Mouse (Mus musculus) urinary bladder, postnatal 4 days (tissue): ENCODE measurements around the gene Fkbp15.
"Not testable (repeated sequence)": the region's sequence is repeated elsewhere in the genome, so short reads cannot be mapped to it uniquely, and the experiment has no call there.

Source experiments
- DNase-seq, 2 experiments: peaks; one replicate each; pipeline ENCODE4 v3.0.0; 2021 to 2022; ENCODE audit warnings: low spot score in 2 of 2

Fkbp15 gene

GRCm38 (mm10) chr4:62282969-62283368, 77.4 kb downstream of the Fkbp15 start:
- DNase-seq: no peak

GRCm38 (mm10) chr4:62281319-62281718, 79.0 kb downstream of the Fkbp15 start:
- DNase-seq: no peak

- DNase-seq: peak; percentile 3 to 35
Measured at GRCm38 (mm10) chr4:62278081-62278480, 82.3 kb downstream of the Fkbp15 start.

- peak; percentile 5 to 41 for DNase-seq
Measured at GRCm38 (mm10) chr4:62277222-62277621, 83.1 kb downstream of the Fkbp15 start.

GRCm38 (mm10) chr4:62276642-62277041, 83.7 kb downstream of the Fkbp15 start:
- DNase-seq: peak in 1 of 2 experiments; percentile 38

GRCm38 (mm10) chr4:62274841-62275536, 85.4 kb downstream of the Fkbp15 start:
- DNase-seq: peak; percentile 18 to 45

GRCm38 (mm10) chr4:62273916-62274315, 86.4 kb downstream of the Fkbp15 start:
- peak in 1 of 2 experiments; percentile 57 for DNase-seq

- DNase-seq: peak; percentile 13 to 54
Measured at GRCm38 (mm10) chr4:62272696-62273095, 87.7 kb downstream of the Fkbp15 start.

- DNase-seq: peak in 1 of 2 experiments; percentile 36
Measured at GRCm38 (mm10) chr4:62267101-62267500, 93.2 kb downstream of the Fkbp15 start.

- DNase-seq: not testable (repeated sequence)
Measured at GRCm38 (mm10) chr4:62266016-62266415, 94.3 kb downstream of the Fkbp15 start.

- DNase-seq: peak in 1 of 2 experiments; percentile 19
Measured at GRCm38 (mm10) chr4:62265154-62265836, 95.1 kb downstream of the Fkbp15 start.

GRCm38 (mm10) chr4:62263133-62263844, 97.1 kb downstream of the Fkbp15 start:
- DNase-seq: peak in 1 of 2 experiments; percentile 30

- DNase-seq: peak in 1 of 2 experiments; percentile 19
Measured at GRCm38 (mm10) chr4:62262276-62262675, 98.1 kb downstream of the Fkbp15 start, which contains the start of gene Slc31a2. Gene Slc31a2 (plus strand): TSS chr4:62262562.

GRCm38 (mm10) chr4:62256931-62257330, 103.4 kb downstream of the Fkbp15 start:
- no peak for DNase-seq

GRCm38 (mm10) chr4:62254551-62254950, 105.8 kb downstream of the Fkbp15 start:
- DNase-seq: no peak

GRCm38 (mm10) chr4:62251776-62252175, 108.6 kb downstream of the Fkbp15 start:
- DNase-seq: no peak

- no peak for DNase-seq
Measured at GRCm38 (mm10) chr4:62250896-62251544, 109.3 kb downstream of the Fkbp15 start.
